Mouse (Mus musculus): ENCODE measurements around the gene Dusp28.

Dusp28 gene

GRCm38 (mm10) chr1:92906779-92907631 is at the start of gene Dusp28:
Gene Dusp28 (plus strand): TSS chr1:92906981.
- peak; percentile 92 for DNase-seq (ENCODE audit: low read depth, low spot score)

GRCm38 (mm10) chr1:92861503-92861902 is 45.3 kb upstream of the Dusp28 start:
- no peak for DNase-seq (ENCODE audit: low read depth, low spot score)

GRCm38 (mm10) chr1:92863268-92863667 is 43.5 kb upstream of the Dusp28 start:
- DNase-seq (ENCODE audit: low read depth, low spot score) = no peak

GRCm38 (mm10) chr1:92866170-92866569 is 40.6 kb upstream of the Dusp28 start:
- DNase-seq (ENCODE audit: low read depth, low spot score) = no peak

GRCm38 (mm10) chr1:92869985-92870384 is 36.8 kb upstream of the Dusp28 start:
- no peak for DNase-seq (ENCODE audit: low read depth, low spot score)

GRCm38 (mm10) chr1:92872666-92873065 is 34.1 kb upstream of the Dusp28 start:
- DNase-seq (ENCODE audit: low read depth, low spot score) = no peak

GRCm38 (mm10) chr1:92874011-92874410 is 32.8 kb upstream of the Dusp28 start:
- DNase-seq (ENCODE audit: low read depth, low spot score) = no peak

- no peak for DNase-seq (ENCODE audit: low read depth, low spot score)
These were observed 31.2 kb upstream of the Dusp28 start for GRCm38 (mm10) chr1:92875360-92876111.

GRCm38 (mm10) chr1:92877431-92877978 is 29.3 kb upstream of the Dusp28 start:
- no peak for DNase-seq (ENCODE audit: low read depth, low spot score)

GRCm38 (mm10) chr1:92878066-92878741 is 28.6 kb upstream of the Dusp28 start:
- no peak for DNase-seq (ENCODE audit: low read depth, low spot score)

- no peak for DNase-seq (ENCODE audit: low read depth, low spot score)
These were observed 27.5 kb upstream of the Dusp28 start for GRCm38 (mm10) chr1:92879266-92879665.

- no peak for DNase-seq (ENCODE audit: low read depth, low spot score)
These were observed 26.7 kb upstream of the Dusp28 start for GRCm38 (mm10) chr1:92880101-92880500.

- no peak for DNase-seq (ENCODE audit: low read depth, low spot score)
These were observed 24.8 kb upstream of the Dusp28 start for GRCm38 (mm10) chr1:92881982-92882381.

- DNase-seq (ENCODE audit: low read depth, low spot score) = no peak
These were observed 17.7 kb upstream of the Dusp28 start for GRCm38 (mm10) chr1:92888901-92889655.

- DNase-seq (ENCODE audit: low read depth, low spot score) = no peak
These were observed 14.0 kb upstream of the Dusp28 start for GRCm38 (mm10) chr1:92892791-92893190.

- no peak for DNase-seq (ENCODE audit: low read depth, low spot score)
These were observed 12.9 kb upstream of the Dusp28 start for GRCm38 (mm10) chr1:92893896-92894295.

- peak; percentile 62 for DNase-seq (ENCODE audit: low read depth, low spot score)
These were observed 11.7 kb upstream of the Dusp28 start for GRCm38 (mm10) chr1:92895089-92895488.

GRCm38 (mm10) chr1:92902786-92903185 is 4.0 kb upstream of the Dusp28 start, which contains the start of gene Ankmy1:
Gene Ankmy1 (minus strand): TSS chr1:92902906.
- DNase-seq (ENCODE audit: low read depth, low spot score) = no peak

- DNase-seq (ENCODE audit: low read depth, low spot score) = no peak
These were observed 3.2 kb upstream of the Dusp28 start for GRCm38 (mm10) chr1:92903627-92904026.

- DNase-seq (ENCODE audit: low read depth, low spot score) = no peak
These were observed 974 bp upstream of the Dusp28 start for GRCm38 (mm10) chr1:92905703-92906310.
